Mouse (Mus musculus) G1E (cell line): ENCODE measurements around the gene Dnmt3a.

ENCODE experiments used
- CTCF ChIP-seq: IDR thresholded peaks from 2 replicates; pipeline ENCODE4 v1.5.1; 2012; ENCODE audit warnings: low read depth, low read length, inconsistent platforms, mixed read lengths
- GATA1 ChIP-seq: IDR thresholded peaks from 2 replicates; pipeline ENCODE4 v1.6.1; 2012; ENCODE audit warnings: borderline replicate concordance, low read length, inconsistent platforms, mixed read lengths
- GATA2 ChIP-seq: IDR thresholded peaks from 2 replicates; pipeline ENCODE4 v1.6.1; 2012; ENCODE audit warnings: low read depth, low read length, inconsistent platforms, borderline replicate concordance
- POLR2AphosphoS5 ChIP-seq: IDR thresholded peaks from 2 replicates; pipeline ENCODE4 v1.6.1; 2012; ENCODE audit warnings: low read depth, low read length, inconsistent platforms; ENCODE audit not compliant: insufficient replicate concordance
- TAL1 ChIP-seq: conservative IDR thresholded peaks from 2 replicates; pipeline ENCODE4 v1.6.1; 2012; ENCODE audit warnings: low read depth, low read length, inconsistent platforms, mixed read lengths

- TF ChIP-seq GATA1 = no peak
- TF ChIP-seq CTCF = no peak
- TF ChIP-seq TAL1 = no peak
- no peak for TF ChIP-seq POLR2AphosphoS5
- TF ChIP-seq GATA2 = no peak
These were observed 51.4 kb downstream of the Dnmt3a start for GRCm38 (mm10) chr12:3857231-3857630.
